Mouse (Mus musculus) cerebral cortex, adult 2 months (tissue): ENCODE data around the gene Ddx31.

Source experiments
- WGBS: fragments of 180-500 bp; shearing (Covaris S2); methylation state at CpG from one replicate; pipeline ENCODE4 v1.1.7; 2018; 5-methylcytosine and 5-hydroxymethylcytosine counted together

Gene Ddx31

GRCm38 (mm10) chr2:28912039-28912700 lies 72.0 kb downstream of the Ddx31 start:
- WGBS, result 16% methylated on average over 33 of the region's 33 CpGs

GRCm38 (mm10) chr2:28912961-28913360 lies 72.8 kb downstream of the Ddx31 start:
- WGBS, result 36% methylated on average over 4 of the region's 4 CpGs

- 49% methylated on average over 2 of the region's 2 CpGs for WGBS
Measured at GRCm38 (mm10) chr2:28914121-28914520, 73.9 kb downstream of the Ddx31 start.

GRCm38 (mm10) chr2:28915104-28915738 lies 75.0 kb downstream of the Ddx31 start:
- 24% methylated on average over 22 of the region's 22 CpGs for WGBS

GRCm38 (mm10) chr2:28915768-28916512 lies 75.7 kb downstream of the Ddx31 start:
- WGBS, result 3% methylated on average over 50 of the region's 50 CpGs

- 15% methylated on average over 18 of the region's 18 CpGs for WGBS
Measured at GRCm38 (mm10) chr2:28916513-28916865, 76.3 kb downstream of the Ddx31 start, which contains the start of gene Barhl1. Gene Barhl1, minus strand, starts transcription at chr2:28916668.

- WGBS, result 44% methylated on average over 11 of the region's 11 CpGs
Measured at GRCm38 (mm10) chr2:28917156-28917517, 76.9 kb downstream of the Ddx31 start.

GRCm38 (mm10) chr2:28917518-28918361 lies 77.5 kb downstream of the Ddx31 start:
- 4% methylated on average over 73 of the region's 73 CpGs for WGBS

- 4% methylated on average over 4 of the region's 4 CpGs for whole genome bisulfite sequencing
Measured at GRCm38 (mm10) chr2:28919001-28919400, 78.8 kb downstream of the Ddx31 start.

- WGBS, result 5% methylated on average over 4 of the region's 4 CpGs
Measured at GRCm38 (mm10) chr2:28923912-28924311, 83.7 kb downstream of the Ddx31 start.

GRCm38 (mm10) chr2:28930571-28930970 lies 90.4 kb downstream of the Ddx31 start:
- WGBS, result 98% methylated on average over 3 of the region's 3 CpGs

GRCm38 (mm10) chr2:28938997-28939396 lies 98.8 kb downstream of the Ddx31 start:
- WGBS, result 85% methylated on average over 7 of the region's 7 CpGs

- 59% methylated on average over 30 of the region's 30 CpGs for WGBS
Measured at GRCm38 (mm10) chr2:28943666-28944516, 103.7 kb downstream of the Ddx31 start.

- WGBS, result 55% methylated on average over 6 of the region's 6 CpGs
Measured at GRCm38 (mm10) chr2:28945388-28945787, 105.2 kb downstream of the Ddx31 start.

- WGBS, result 81% methylated on average over 3 of the region's 3 CpGs
Measured at GRCm38 (mm10) chr2:28946312-28946711, 106.1 kb downstream of the Ddx31 start.

GRCm38 (mm10) chr2:28952981-28953380 lies 112.8 kb downstream of the Ddx31 start:
- WGBS, result 79% methylated on average over 8 of the region's 8 CpGs

- WGBS, result 87% methylated on average over 9 of the region's 9 CpGs
Measured at GRCm38 (mm10) chr2:28954595-28954994, 114.4 kb downstream of the Ddx31 start.
